Mouse (Mus musculus) stomach, postnatal 0 days (tissue): Measurements from ENCODE around the gene Nrip1. TPM values are rescaled to one million over a fixed set of nuclear protein-coding genes. Genes with fewer than 3 reads are reported as not detected.

Experiments
- ATAC-seq: fragments of 200-750 bp; cut with Nextera tagmentation; 2 replicates; pipeline ENCODE4 v1.8.0; 2017; ENCODE audit not compliant: low FRiP score, low TSS enrichment
- DNase-seq: peaks from one replicate; pipeline ENCODE4 v3.0.0-alpha.2; 2016; ENCODE audit warnings: low spot score
- H3K27ac ChIP-seq: fragments of 300-500 bp; sonication (generic); replicated peaks from 2 replicates; pipeline ENCODE4 v1.5.1; 2014; ENCODE audit warnings: mild to moderate bottlenecking, control low read depth
- H3K27me3 ChIP-seq: fragments of 300-500 bp; sonication (generic); 2 replicates; pipeline ENCODE4 v1.6.1; 2014; ENCODE audit warnings: low read length; ENCODE audit not compliant: control insufficient read depth, insufficient read depth
- H3K36me3 ChIP-seq: fragments of 300-500 bp; sonication (generic); 2 replicates; pipeline ENCODE4 v1.6.1; 2014; ENCODE audit warnings: low read length, mixed read lengths; ENCODE audit not compliant: control insufficient read depth, insufficient read depth
- H3K4me1 ChIP-seq: fragments of 300-500 bp; sonication (generic); replicated peaks from 2 replicates; pipeline ENCODE4 v1.6.1; 2014; ENCODE audit warnings: antibody characterized with exemption; ENCODE audit not compliant: control insufficient read depth, insufficient read depth
- H3K4me2 ChIP-seq: fragments of 300-500 bp; sonication (generic); replicated peaks from 2 replicates; pipeline ENCODE4 v1.6.1; 2014; ENCODE audit warnings: low read depth, mild to moderate bottlenecking, control low read depth, moderate library complexity
- H3K4me3 ChIP-seq: fragments of 300-500 bp; sonication (generic); 2 replicates; pipeline ENCODE4 v1.5.1; 2014; ENCODE audit warnings: low read depth, low read length, control low read depth
- H3K9ac ChIP-seq: fragments of 300-500 bp; sonication (generic); 2 replicates; pipeline ENCODE4 v1.6.1; 2014; ENCODE audit warnings: mild to moderate bottlenecking, low read length, control low read depth, mixed read lengths
- H3K9me3 ChIP-seq: fragments of 300-500 bp; sonication (generic); 2 replicates; pipeline ENCODE4 v1.6.1; 2016; ENCODE audit warnings: low read length; ENCODE audit not compliant: control insufficient read depth
- CTCF ChIP-seq: IDR thresholded peaks from 2 replicates; pipeline ENCODE4 v1.5.1; 2016; ENCODE audit warnings: antibody characterized with exemption, low read depth, mild to moderate bottlenecking, moderate library complexity
- EP300 ChIP-seq: optimal IDR thresholded peaks from 2 replicates; pipeline ENCODE3; 2016; ENCODE audit warnings: antibody characterized with exemption
- WGBS: fragments of 180-500 bp; shearing (Covaris S2); extraction: QIAGEN DNeasy Blood & Tissue Kit; methylation state at CpG from one replicate; pipeline ENCODE4 v1.1.7; 2014; 5-methylcytosine and 5-hydroxymethylcytosine counted together
- polyA plus RNA-seq: library from polyadenylated mRNA; unstranded; fragments of >200 nt; fragmentation: Nextera tagmentation; extraction: Ambion mirVana; gene quantifications from 2 replicates; pipeline ENCODE4 v1.2.1, GENCODE M21; 2015

Nrip1 gene
- polyA plus RNA-seq, 1 experiment from 2014 or later, result 13.0 TPM

DNA sequence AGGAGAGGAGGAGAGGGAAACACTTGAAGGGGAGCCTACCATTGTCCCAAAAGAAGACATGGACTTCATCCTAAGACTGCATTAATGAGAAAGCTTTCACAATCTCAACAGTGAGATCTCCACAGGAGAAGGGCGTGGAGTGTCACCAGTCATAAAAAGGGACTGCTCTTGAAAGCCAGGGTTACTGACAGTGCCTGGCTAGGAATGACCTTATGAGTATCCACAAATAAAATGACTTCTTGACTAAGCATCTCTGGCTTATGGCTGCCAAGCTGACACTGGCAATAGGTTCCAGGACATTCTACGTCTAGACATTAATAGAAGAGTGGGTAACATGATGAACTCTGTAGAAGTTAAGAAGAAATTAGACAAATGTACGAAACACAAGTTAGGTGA lies 48.3 kb downstream of the Nrip1 start:
- Histone ChIP-seq H3K9me3 (no peaks in the 10 kb centered on the region), H3K36me3 (no peaks in the 10 kb centered on the region), H3K9ac (no peak overlapping the region), H3K4me1 (no peaks in the 10 kb centered on the region; the same call in 1 of the 2 replicates), H3K27ac (no peak overlapping the region), H3K27me3 (no peaks in the 10 kb centered on the region), H3K4me2 (no peak overlapping the region), H3K4me3 (no peak overlapping the region)
- 94% methylated on average over 3 of the region's 3 CpGs for WGBS
- ATAC-seq (no peak), DNase-seq (no peak)
- TF ChIP-seq EP300 (no peak), CTCF (no peak)

DNA sequence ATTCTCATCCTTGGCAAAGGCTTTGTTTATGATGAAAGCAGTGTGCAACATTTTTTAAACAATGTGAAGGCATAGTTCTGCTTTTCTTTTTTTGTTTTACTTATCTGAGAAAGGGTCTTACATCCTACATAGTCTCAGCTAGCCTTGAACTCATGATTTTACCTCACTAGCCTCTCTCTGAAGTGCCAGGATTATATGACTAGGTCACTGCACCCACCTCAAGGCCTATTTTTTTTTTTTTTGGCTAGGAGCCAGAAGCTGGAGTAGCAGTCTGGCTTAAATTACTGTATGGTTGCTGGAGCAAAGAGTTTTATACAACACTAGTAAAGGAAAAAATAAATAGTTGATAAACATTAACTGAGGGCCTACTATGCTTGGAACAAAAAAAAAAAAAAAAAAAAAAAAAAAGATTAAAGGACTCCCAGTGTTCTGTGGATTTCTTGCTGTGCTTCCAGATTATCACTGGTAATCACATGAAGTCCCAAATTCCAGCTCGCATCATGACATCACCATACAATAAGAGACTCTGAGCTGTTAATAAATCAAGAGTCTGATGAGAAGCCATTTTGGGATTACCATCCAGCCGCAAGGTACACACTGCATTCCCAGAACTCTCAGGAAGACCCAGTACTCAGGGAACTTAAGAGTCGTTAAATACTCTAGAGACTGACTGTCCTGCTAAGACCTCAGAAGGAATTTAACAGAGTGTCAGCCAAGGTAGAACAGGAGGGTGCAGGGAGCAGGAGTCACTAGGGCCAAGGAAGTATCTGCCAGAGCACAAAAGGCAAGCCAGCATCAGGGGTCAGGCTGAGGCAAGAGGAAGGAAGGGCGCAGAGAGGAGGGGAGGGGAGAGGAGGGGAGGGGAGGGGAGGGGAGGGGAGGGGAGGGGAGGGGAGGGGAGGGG lies 49.0 kb downstream of the Nrip1 start:
- H3K9me3 ChIP-seq, result no peaks in the 10 kb centered on the region
- H3K27ac ChIP-seq, result no peak overlapping the region
- 72% methylated on average over 3 of the region's 4 CpGs for WGBS
- H3K4me2 ChIP-seq, result no peak overlapping the region
- H3K27me3 ChIP-seq, result no peaks in the 10 kb centered on the region
- H3K4me1 ChIP-seq, result peaks cover 2% of the 10 kb centered on the region; the same call in 1 of the 2 replicates
- no peak for DNase-seq
- no peak for TF ChIP-seq CTCF
- no peak for TF ChIP-seq EP300
- no peaks in the 10 kb centered on the region for H3K36me3 ChIP-seq
- no peak overlapping the region for H3K4me3 ChIP-seq
- no peak overlapping the region for H3K9ac ChIP-seq
- ATAC-seq, result no peak

- WGBS, result 81% methylated on average over 4 of the region's 4 CpGs
- DNase-seq (no peak), ATAC-seq (0 out of 2 replicates have a peak, but pooled peaks have one; percentile 35)
- Histone ChIP-seq H3K4me1 (peaks cover 2% of the 10 kb centered on the region; the same call in 1 of the 2 replicates), H3K9me3 (no peaks in the 10 kb centered on the region), H3K27me3 (no peaks in the 10 kb centered on the region), H3K4me3 (no peak overlapping the region), H3K4me2 (no peak overlapping the region), H3K36me3 (no peaks in the 10 kb centered on the region), H3K27ac (no peak overlapping the region), H3K9ac (no peak overlapping the region)
- no peak for TF ChIP-seq EP300
- no peak for TF ChIP-seq CTCF
Observed at GRCm38 (mm10) chr16:76323594-76324307, 49.9 kb downstream of the Nrip1 start.

DNA sequence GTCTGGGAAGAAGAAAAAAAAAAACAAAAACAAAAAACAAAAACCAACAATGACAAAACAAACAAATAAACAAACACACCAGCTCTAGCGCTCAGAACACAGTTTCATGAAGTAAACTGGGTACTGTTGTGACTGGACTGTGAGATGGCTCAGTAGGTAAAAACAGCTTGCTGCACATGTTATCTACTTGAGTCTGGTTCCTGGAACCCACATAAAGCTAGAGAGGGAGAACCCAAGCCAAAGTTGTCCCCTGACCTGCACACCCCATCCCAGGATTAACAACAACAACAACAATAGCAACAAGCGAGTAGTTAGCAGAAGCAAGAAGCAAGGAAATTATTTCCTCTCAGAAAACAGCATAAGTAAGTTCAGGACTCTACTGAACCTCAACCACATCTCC lies 50.5 kb downstream of the Nrip1 start:
- no peak overlapping the region for H3K9ac ChIP-seq
- H3K4me3 ChIP-seq, result no peak overlapping the region
- H3K4me1 ChIP-seq, result peaks cover 2% of the 10 kb centered on the region; the same call in 1 of the 2 replicates
- 96% methylated on average over 2 of the region's 2 CpGs for WGBS
- no peaks in the 10 kb centered on the region for H3K27me3 ChIP-seq
- H3K4me2 ChIP-seq, result no peak overlapping the region
- TF ChIP-seq CTCF (no peak), EP300 (no peak)
- ATAC-seq (no peak), DNase-seq (no peak)
- H3K27ac ChIP-seq, result no peak overlapping the region
- H3K36me3 ChIP-seq, result no peaks in the 10 kb centered on the region
- H3K9me3 ChIP-seq, result no peaks in the 10 kb centered on the region

GRCm38 (mm10) chr16:76321527-76322165 lies 52.0 kb downstream of the Nrip1 start:
- Histone ChIP-seq H3K4me1 (peaks cover 2% of the 10 kb centered on the region; the same call in 1 of the 2 replicates), H3K4me2 (0 out of 2 replicates have a peak overlapping the region, but pooled peaks have one; percentile 6), H3K36me3 (no peaks in the 10 kb centered on the region), H3K27me3 (no peaks in the 10 kb centered on the region), H3K4me3 (no peak overlapping the region; the same call in 1 of the 2 replicates), H3K9ac (no peak overlapping the region), H3K9me3 (no peaks in the 10 kb centered on the region), H3K27ac (no peak overlapping the region)
- TF ChIP-seq CTCF (no peak), EP300 (no peak)
- ATAC-seq (no peak), DNase-seq (no peak)
- WGBS, result 18% methylated on average over 11 of the region's 11 CpGs
